Mouse (Mus musculus) cerebellum, adult 11-12 months (tissue): ENCODE results near the gene Cwf19l1.

ENCODE experiments used
- DNase-seq: peaks from one replicate; pipeline ENCODE4 v3.0.0; 2022

The Cwf19l1 gene

DNA sequence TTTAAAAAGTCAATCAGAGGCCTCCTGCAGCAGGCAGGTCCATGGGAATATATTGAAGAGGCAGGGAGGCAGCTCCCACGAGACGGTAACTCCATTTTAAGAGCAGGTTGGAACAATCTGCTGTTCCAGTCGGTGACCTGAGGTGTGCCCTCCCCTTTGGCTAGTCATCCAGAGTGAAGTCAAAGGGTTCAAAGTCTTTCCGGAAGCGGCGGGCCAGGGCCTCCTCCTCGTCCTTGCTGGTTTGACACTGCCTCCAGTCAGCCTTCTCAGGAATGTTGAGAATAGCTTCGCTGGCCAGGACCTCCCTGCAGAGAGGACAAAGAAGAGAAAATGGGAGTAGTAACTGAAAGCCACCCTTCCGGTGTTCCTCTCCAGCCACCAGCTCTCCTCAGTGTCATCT, 25.3 kb downstream of the Cwf19l1 start:
- no peak for DNase-seq

DNA sequence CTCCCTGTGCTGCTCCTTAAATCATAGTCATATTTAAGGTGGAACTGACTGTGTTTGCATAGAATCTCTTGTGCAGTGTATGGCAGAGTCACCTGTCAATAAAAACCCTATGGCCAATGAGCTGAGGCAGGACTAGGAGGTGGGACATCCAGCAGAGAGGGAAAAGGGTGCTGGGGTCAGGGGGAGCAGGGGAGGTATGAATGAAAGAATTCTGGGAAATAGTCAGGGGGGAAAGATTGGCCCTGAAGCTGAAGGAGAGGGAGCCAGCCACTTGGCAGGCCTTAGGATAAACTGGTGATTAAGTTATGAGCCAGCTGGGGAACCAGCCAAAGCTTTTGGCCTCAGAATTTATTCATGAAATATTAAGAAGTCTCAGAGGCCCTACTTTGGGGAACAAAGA, 26.7 kb downstream of the Cwf19l1 start:
- peak; percentile 21 for DNase-seq

DNA sequence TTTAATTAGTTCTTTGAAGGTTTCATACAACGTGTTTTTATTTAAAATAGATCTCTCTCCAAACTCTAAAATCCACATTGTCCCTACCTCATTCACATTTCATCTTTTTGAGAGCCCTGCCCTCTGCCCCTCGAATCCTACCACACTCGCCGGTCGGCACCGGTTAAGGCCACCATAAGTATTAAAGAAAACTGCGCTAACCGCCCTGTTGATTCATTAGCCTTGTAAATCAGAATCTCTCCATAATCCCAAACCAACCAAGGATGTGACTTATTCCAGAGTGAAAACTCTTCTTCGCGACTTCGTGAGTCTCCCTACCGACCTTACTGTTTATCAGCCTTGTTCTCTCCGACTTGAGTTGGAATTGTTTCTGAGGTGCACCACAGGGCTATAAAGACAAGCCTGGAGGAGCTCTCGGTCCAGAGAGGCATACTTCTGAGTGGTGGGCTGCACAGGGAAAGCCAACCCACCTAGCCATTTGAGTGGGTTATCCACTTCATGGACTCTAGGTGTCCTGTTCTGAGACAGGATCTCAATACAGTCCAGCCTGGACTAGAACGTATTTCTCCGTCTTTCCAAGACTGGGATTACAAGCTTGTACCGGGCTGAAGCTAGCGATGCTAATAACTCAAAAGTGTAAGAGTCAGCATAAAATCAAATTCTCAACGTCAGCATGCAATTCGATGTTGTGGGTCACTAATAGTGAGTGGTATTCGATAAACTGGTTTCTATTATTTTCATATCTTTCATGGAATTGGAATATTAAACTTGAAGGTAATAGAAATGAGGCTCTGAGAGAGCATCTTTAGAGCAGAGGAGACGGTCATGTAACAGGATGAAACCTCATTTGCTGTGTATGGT, 27.8 kb downstream of the Cwf19l1 start:
- DNase-seq, result peak; percentile 15

DNA sequence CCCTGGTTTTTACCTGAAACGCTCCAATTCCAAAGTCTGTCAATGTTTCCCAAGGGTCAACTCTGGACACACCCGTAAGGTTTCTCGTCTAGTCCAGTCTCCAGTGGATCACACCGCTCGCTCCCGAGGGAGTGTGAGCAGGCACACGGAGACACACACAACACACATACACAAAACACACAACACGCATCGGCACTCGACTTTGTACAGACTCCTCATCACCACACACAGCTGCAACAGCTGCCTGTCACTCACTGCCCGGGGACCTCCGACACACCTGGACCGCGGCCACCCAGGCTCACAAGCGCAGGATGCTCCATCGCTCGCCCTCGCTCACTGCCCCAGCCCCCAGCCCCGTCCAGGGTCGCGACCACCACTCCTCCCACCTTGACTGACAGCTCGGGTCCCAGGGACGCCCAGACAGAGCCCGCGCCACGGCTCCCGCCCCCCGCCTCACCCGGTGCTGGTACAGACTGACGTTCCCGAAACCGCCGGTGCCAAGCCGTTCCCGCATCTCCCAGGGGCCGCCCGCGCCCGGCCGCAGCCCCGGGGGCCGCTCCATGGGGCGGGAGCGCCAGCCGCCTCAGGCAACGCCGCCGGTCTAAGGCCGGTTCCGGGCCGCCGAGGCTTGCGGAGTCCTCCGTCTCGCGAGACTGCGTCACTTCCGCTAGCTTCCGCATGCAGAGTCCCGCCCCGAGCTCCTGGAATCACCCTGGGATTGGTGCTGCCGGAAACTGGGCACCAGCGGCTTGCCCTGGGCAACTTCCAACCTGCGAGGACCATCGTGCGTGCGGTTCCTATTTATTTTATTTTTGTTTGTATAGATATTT, 28.6 kb downstream of the Cwf19l1 start, which contains the start of gene Chuk:
Gene Chuk (minus strand): TSS at position 650 of the 830 bp plus-strand sequence.
- DNase-seq, result peak; percentile 93

DNA sequence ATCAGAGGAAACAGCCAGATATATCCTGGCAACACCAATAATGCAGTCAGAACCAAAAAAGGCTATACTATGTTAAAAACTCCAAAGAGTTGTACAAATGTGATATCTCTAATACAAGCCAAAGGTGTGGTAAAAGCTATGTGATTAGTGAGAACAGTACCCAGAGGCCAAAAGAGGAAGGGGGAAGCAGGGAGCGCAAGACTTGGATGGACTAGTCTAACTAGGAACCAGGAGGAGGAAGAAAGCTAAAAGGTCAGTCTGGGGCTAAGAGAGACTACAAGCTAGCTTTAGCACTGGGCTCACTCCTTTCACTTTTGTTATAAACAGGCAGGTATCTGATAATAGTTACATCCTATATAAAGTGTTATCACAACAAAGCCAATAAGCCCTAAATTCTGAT, 31.3 kb downstream of the Cwf19l1 start:
- no peak for DNase-seq

DNA sequence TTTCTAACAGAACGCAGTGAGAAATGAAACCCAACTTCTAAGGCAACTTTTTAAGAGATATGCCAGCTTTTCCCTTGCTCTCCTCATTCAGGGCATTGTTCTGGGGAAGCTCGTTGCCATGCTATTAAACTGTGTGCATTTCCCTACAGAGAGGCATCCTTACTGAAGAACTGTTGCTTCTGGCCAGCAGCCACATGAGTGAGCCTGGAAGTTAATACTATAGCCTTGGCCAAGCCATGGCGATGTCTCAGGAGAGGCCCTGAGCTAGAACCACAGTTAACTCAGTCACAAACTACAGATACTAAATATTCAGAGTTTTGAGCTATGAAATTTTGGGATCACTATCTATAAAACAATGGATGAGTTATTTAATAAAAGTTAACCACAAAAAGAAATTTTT, 32.7 kb downstream of the Cwf19l1 start:
- DNase-seq, result no peak

DNA sequence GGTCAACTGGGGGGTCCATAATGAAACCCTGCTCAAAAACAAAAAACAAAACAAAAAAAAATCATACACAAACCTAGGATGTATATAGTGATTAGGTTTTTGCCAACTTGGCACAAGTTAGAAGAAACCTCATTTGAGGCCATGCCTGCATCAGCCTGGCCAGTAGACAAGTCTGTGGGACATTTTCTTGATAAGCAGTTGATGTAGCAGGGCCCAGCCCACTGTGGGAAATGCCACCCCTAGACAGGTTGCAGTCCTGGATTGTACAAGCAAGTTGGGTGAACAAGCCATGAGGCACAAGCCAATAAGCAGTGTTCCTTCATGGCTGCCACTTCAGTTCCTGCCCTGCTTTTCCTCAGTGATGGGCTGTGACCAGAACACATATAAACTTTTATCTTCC, 34.8 kb downstream of the Cwf19l1 start:
- no peak for DNase-seq

DNA sequence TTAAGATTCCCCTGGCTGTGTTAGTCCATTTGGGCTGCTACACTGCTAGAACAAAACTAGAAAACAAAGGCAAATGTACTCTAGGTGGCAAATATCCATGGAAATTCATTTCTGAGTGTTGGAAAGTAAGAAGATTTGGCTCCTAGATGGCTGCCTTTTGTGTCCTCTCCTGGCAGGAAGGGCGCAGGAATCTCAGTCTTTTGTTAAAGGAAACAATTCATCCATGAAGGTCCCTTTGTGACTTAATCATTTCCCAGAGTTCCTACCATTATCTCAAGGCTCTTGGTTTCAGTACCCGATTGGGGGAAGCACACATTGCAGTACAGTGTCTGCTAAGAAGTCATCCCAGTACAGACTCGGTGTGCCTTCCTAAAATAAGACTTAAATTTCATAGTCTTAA, 49.4 kb downstream of the Cwf19l1 start:
- no peak for DNase-seq

DNA sequence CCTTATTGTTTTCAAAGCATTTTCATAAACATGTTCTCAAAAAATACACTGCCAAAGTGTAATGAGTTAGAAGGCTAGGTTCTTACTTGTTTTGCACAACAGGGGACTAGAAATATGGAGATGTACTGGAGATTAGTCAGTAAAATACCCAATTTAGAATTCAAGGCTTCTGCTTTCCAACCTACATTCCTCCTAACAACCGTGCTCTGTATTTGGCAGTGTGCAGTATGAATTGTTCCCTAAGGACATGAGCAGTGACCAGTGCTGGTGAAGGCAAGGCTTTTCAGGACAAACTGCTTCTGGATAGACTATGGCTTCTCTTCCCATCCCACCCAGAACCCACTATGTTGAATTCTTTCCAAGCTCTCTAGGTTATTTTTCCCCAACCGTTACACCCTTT, 54.8 kb downstream of the Cwf19l1 start:
- DNase-seq, result no peak

DNA sequence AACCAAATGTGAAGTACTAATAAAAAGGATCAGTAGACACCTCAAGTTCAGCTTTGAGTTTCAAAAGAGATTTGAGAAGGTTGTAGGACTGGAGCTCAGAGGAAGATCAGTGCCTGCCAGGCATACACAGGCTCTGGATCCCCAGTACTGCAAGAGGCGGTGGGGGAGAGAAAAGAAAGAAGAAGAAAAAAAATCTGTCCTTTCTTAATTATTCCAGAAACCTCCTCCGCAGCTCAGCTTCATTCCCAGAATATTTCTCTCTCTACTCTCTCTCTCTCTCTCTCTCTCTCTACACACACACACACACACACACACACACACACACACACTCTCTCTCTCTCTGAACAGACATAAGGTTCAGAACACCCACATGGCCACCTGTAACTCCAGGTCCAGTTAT, 55.7 kb downstream of the Cwf19l1 start:
- no peak for DNase-seq

DNA sequence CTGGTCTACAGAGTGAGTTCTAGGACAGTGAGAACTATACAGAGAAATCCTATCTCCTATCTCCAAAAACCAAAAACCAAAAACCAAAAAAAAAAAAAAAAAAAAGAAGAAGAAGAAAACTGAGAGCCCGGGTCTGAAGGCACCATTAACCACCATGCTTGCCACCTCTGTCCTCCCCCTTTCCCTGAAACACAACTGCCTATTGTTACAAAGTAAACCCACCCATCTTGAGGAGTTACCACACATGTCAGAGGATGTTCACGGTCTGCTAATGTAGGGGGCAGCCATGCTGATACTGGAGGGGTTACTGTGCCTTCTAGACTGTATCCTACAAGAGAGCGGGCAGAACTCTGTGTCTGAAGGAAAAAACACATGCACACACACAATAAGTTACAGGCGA, 58.7 kb downstream of the Cwf19l1 start:
- no peak for DNase-seq

DNA sequence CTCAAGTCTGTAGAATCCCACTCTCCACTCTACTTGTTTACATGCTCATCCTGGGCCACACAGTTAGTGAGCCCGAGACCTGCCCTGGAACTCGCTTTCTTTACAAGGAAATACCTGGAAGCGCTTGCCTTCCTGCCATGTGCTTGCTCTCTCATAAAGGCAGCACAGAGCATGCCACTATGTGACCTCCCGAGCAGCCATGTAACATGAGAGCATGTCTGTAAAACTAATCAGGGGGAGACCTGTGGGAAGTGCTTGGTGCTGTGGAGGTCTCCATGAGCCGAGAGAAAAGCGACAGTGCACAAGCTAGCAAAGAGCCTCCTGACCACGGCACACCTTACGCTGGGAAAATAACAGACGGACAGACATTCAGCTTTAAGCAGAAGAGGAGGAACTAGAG, 59.2 kb downstream of the Cwf19l1 start:
- no peak for DNase-seq

DNA sequence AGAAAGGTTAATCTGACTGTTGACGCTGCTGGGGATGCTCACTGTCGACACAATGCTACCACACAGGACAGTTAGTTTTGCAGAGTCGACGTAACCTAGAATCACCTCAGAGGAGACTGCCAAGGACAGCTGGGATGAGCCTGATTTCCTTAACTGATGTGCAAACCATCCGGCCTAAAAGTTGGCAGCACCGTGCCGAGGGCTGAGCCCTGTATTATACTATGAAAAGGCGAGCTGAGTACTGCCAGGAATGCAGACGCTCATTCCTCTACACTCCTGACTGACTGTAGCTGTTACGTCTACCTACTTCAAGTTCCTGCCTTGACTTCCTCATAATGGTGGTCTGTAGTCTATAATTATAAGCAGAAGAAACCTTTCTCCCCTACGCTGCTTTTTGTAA, 60.7 kb downstream of the Cwf19l1 start:
- no peak for DNase-seq

DNA sequence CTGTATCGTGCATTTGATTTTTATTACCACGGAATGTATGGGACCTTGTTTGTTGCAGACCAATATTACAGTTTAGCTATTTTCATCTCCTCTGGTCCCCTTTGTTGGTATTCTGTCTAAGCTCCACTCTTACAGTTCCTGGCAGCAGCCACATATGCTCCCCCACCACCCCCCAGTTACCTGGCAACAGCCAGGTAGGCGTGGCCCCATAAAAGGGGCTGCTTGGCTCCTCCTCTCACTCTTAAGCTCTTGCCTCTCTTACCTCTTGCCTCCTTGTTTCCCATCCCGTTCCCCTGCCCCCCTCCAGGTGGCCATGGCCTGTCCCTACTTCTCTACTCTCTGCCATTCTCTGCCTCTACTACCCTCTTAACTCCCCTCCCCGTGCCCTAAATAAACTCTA, 64.5 kb downstream of the Cwf19l1 start:
- peak; percentile 33 for DNase-seq

DNA sequence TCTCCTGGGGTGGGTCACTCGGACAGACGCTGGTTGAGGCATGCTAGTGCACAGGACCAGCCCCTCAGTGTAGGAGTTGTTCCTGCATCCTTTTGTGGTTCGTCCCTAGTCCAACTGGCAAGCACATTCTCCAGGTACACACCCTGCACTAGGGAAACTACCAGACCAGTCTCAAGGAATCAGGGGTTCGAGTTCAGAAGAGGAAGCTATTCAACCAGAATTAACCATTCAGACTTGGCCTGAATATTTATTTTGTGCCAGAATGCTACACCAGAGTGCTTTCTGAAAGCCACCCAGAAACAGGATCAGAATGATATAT, 65.8 kb downstream of the Cwf19l1 start:
- DNase-seq, result no peak

DNA sequence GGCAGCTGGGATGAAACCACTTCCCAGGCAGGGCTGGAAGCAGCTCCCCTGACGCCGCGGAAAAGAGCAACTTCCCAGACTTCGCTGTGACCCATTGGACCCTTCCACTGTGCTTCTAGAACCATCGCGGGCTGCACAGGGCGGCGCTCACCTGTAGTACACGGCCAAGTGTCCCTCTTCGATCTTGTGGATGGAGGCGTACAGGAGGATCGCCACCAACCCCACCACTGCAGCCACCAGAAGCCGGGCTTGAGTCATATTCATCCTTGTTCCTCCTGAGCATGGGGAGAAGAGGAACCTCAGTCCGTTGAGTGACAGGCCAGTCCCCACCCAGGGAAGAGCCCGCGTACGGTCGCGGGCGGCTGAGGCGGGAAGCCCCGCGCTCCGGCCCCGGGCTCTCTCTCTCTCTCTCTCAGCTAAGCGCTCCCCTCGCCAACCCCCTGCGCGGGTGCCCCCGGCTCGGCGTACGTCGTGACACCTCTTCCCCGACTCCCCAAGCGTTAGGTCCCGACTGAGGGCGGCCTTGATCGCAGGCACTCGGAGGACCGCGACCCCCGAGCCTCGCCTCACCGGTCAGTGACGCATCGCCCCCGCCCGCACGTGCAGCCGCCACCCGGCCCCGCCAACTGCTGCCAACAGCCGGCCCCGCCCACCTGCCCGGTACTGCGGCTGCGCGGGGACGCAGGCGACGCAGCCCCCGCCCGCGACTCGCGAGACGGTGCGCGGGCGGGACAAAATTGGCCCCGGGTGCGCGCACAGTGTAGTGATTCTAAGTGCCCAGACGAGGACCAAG, 66.4 kb downstream of the Cwf19l1 start, which contains the start of gene Erlin1:
Gene Erlin1 (minus strand): TSS at position 665 of the 793 bp plus-strand sequence.
- peak; percentile 89 for DNase-seq

DNA sequence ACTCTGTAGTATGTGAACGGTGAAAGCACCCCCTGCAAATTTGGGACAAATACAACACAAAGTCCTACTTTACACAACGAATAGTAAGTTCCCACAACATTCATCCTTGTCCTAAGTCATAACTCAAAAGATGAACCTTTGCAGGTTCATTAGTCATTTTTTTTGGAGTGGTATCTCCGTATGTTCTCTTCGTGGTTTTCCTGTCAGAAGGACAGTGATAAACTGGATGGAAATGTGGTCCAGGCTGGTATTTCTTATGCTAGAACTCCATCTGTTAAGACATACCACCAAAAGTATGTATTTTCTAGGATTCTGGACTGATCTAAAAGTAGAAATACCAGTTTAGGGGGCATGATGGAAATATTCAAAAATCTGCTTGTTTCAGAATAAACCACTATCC, 67.4 kb downstream of the Cwf19l1 start:
- DNase-seq, result no peak

DNA sequence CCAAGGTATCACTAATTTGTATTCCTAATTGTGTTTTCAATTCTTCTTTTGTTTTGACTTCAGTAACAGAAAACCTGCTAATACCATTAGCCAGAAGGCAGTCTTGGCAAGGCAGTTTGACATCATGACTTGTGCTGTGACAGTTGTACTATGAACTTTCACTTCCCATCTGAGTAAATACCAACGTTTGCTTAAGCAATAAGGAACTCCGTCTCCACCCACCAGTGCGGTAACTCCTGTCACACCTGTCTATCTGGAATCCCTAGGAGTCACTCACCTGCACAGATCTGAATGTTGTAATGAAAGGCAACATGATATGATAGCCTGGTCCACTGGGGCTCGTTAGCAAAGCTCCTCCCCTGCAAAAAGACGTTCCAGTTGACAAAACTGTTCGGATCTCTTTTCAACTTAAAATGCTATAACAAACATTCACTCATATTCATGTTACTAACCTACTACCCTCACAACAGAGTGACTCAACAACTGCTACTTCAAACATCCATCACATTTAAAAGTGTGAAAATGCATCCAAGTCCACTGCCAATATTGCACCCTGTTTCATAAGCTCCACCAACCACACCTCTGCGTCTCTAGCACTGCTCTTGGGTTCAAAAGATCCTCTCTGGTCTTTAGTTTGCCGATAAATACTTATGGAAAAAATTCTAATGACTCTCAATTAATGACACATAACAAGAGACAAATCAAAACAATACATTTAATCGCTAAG, 68.2 kb downstream of the Cwf19l1 start:
- no peak for DNase-seq

DNA sequence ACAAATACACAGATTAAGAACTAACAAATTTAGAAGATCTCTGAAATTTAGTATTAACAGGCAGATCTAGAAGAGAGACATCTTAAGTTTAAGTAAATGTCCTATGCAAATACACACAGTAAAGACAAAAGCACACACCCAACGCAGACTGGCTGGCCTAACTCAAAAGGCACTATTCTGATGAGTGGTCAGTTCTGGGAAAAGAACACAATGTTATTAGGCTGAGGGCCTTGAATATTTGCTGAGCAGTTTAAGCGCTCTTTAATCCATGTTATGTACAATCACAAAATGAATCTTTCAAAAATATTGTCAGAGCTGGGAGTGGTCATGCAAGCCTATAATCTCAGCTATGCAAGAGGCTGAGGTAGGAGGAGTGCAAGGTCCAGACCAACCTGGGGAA, 70.9 kb downstream of the Cwf19l1 start:
- no peak for DNase-seq

DNA sequence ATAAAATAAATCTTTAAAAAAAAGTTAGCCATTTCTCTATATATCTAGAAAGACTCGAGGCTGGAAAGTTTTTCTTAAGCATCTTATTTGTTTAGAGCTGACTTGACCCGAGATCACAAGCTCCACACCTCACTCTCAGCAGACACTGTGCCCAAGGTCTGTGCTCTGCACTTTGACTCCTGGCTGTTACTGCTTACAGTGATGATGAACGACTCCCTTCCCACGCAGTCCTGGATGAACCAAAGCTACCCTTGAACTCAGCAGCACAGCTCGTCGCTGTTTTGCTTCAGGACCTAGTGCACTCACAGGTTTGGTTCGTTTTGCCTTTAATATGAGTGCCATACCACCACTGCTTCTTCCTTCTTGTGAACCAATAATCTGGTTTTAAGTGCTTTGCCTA, 71.9 kb downstream of the Cwf19l1 start:
- DNase-seq, result no peak

DNA sequence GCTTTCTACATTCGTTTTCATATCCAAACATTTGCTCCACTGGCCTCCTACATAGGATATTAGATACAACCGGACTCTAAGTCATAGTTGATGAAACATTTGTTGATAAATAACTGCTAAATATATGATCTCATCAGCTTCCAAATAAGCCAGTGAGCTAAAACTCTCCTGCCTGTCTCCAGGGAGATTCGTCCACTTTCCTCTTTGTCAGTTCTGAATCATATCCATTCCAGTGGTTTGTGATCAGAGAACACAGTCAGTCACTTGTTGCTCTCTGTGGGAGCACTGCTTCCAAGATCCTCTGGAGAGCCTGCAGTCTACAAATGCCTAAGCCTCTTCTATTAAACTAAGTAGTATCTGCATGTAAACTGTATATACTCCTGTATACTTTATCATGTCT, 75.5 kb downstream of the Cwf19l1 start:
- DNase-seq, result no peak
